Mouse (Mus musculus) heart, postnatal 4 days (tissue): ENCODE measurements around the gene Ror2. TPM values are rescaled to one million over a fixed set of nuclear protein-coding genes. Genes with fewer than 3 reads are reported as not detected.

Experiments used
- DNase-seq: peaks from one replicate; pipeline ENCODE4 v3.0.0; 2021
- total RNA-seq, 2 experiments: library from RNA; stranded (reverse); gene quantifications; 2 replicates each; pipeline ENCODE4 v1.2.3; 2021

The Ror2 gene
- total RNA-seq, 2 experiments from 2014 or later: 13.2 to 14.6 TPM

DNA sequence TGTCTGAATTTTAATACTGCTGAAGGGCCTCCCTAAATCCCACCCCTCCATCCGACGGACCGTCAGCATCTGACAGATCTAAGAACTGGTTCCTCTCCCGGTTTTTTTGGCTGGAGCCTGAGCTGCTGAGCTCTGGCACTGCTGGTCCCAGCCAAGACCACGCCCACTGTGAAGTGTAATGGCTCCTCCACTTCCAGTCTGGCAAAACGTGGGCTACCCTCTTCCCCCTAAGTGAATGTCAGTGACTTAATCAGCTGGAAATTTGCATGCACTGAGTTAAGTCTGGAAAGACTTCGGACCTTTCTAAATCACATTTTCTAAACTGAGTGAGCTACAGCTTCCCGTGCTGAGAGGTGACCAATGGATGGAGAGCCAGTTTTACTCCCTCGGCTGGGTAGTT, 52.5 kb downstream of the Ror2 start:
- DNase-seq: peak; percentile 65

GRCm38 (mm10) chr13:53232419-53232818, 53.5 kb downstream of the Ror2 start:
- no peak for DNase-seq

DNA sequence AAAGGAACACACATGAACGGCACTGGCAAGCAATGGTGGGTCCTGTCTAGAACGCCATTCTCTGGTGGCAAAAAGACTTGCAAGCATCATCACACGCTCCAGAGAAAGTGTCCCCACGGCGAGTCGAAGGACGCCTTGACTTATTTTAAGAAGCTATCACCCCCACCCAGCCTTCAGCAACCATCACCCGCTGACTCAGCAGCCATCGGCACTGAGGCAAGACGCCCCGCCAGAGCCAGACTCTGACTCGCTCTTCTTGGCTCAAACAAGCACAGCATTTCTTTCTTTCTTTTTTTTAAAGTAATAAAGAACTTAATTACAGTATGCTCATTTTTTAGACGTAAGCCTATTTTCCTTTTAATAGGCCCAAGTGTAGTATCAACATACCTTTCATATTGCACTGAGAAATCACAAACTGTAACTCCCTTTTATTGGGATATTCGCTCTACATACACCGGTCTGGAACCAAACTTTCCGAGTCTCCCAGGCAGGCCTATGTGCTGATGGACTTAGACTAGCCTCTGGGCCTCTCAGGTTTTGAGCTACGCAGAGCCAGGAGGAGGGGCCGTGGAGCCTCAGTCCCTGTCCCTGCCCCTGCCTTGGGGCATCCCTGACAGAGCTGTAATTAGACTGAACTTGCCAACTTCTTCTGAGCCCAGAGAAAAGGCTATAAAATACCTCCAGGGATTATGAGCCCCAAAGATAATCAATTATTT, 55.3 kb downstream of the Ror2 start:
- peak; percentile 56 for DNase-seq

DNA sequence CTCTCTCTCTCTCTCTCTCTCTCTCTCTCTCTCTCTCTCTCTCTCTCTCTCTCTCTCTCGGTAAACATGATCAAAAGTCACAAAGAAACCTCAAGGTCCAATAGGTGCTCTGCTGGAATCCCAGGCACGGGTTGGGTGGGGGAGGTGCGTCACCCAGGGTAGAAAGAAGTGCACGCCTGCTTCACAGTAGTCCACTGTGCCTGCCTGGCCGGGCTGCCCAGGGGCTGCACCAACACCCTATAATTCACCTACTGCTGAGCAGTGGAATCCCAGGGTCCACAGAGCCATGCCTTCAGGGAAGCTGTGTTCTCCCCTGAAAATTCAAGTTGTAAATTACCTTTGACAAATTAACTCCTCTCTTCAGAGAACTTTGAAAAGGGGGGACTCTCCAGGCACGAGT, 58.9 kb downstream of the Ror2 start:
- peak; percentile 55 for DNase-seq

GRCm38 (mm10) chr13:53226461-53226860, 59.5 kb downstream of the Ror2 start:
- DNase-seq: no peak

GRCm38 (mm10) chr13:53225925-53226324, 60.0 kb downstream of the Ror2 start:
- DNase-seq: no peak

DNA sequence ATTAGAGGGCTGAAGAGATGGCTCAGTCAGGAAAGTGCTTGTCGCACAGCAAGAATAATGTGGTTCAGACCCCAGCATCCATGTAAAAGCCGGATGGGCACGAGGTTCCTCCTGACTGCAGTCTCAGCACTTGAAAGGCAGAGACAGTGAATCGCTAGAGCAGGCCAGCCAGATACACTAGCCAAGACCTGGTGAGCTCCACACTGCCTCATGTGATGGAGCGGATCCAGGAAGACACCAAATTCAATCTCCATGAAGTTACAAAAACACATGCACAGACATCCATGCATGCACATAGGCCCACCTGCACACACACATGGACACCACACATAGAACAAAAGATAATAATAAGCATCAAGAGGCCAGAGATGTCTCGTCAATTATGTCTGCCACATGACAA, 64.7 kb downstream of the Ror2 start:
- DNase-seq: no peak

- no peak for DNase-seq
Observed at GRCm38 (mm10) chr13:53219889-53220288, 66.0 kb downstream of the Ror2 start.

GRCm38 (mm10) chr13:53219391-53219790, 66.5 kb downstream of the Ror2 start:
- no peak for DNase-seq

DNA sequence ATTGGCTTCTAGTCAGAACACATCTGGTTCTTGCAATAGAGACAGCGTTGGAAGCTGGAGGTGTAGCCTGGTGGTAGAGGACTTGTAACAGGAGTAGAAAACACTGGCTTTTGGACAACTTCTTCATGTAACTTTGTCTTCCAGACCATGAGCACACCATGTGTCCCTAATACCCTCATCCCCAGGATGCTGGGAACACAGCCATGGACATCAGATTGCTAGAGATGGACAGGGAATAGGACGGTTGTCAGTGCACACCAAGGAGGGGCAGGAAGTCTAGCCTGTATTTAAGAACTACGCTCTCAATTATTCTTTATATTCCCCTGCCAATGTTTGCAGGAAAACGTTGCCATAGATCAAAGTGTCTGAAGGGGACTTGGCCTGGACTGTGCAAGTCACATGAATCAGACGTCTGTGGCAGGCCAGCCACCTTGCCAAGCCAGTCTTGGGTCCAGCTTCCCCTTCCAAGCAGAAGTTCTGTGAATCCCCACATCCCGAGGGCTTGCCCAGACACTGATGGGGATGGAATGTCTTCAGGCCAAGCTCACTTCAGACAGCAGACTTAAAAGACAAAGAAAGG, 68.4 kb downstream of the Ror2 start:
- DNase-seq: no peak

DNA sequence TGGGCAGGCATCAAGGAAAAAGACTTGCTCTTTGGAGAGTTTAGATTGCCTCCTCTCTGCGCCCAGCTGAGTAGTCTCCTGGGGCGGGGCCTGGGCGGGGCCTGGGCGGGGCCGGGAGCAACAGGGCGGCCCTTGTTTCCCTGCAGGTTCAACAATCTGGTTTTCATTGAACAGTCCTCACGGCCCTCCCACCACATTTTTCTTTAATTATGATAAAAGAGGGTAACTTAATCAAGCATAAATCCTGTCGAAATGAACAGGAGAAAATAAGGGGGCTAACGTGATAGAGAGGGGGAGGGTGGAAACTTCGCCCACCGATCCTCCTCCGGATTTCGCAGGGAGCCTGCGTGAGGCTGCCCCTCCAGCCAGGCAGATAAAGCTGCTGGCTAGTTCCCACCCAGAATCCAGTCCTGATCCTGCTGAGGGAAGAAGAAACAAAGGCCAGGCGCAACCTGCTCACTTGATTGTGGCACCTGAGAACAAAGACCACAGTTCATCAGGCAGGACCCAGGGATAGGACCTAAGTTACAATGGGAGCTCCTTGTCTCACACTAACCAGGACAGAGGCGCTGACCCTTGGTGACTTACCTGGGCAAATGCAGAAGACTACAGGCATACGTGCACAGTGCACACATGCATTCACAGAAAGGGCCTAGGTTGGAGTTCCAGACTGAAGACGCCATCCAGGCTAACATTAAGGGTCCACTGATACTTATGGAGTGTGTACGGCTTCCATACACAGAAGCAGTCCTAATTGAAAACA, 73.8 kb downstream of the Ror2 start:
- DNase-seq: no peak

GRCm38 (mm10) chr13:53208556-53208955, 77.4 kb downstream of the Ror2 start:
- no peak for DNase-seq

DNA sequence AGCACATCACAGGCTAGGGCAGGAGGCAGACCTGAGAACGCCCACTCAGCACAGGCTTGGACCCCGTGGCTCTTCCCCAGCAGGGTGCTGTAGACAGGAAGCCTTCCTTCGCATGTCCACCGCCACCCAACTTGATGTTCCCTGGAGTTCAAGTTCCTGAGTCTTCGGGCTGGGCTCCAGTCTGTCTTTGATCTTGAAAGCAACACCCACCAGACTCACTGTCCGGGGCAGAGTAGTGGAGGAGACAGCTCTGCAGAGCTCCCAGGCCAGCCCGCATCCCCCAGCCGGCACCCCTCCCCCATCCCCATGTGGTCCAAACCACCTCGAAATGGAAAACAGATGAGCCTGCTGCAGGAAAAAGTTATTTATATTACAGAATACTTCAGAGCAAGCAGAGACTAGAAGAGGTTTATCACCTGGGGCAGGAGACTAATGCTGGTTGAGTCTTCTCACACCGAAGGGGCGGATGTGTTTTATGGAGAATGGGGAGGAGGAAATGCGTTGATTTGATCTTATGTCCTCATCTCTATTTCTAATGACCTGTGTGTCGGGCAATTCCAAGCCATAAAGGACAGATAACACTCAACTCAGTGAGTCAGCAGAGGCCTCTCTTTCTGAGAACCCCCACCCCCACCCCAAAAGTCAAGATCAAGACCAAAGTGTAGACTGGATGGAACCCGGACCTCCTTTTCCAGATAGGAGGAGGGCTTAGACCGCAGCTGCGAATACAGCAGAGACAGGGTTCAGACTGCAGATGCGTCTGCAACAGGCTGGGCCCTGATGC, 80.6 kb downstream of the Ror2 start:
- DNase-seq: peak; percentile 51

GRCm38 (mm10) chr13:53202439-53202830, 83.5 kb downstream of the Ror2 start:
- no peak for DNase-seq

GRCm38 (mm10) chr13:53201628-53202438, 84.1 kb downstream of the Ror2 start:
- peak; percentile 71 for DNase-seq

DNA sequence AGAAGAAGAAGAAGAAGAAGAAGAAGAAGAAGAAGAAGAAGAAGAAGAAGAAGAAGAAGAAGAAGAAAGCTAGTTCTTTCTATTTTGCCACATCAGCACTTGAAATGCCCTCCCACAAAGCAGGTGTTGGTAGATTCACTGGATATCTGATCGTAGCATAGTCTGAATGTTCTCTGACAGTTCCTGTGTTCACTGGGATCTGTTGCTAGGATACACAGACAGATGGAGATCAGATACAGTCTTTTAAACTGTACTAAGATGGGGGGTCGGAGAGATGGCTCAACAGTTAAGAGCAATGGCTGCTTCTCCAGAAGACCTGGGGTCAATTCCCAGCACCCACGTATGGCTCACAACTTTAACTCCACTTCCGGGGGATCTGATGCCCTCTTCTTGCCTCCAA, 85.8 kb downstream of the Ror2 start:
- DNase-seq: no peak

DNA sequence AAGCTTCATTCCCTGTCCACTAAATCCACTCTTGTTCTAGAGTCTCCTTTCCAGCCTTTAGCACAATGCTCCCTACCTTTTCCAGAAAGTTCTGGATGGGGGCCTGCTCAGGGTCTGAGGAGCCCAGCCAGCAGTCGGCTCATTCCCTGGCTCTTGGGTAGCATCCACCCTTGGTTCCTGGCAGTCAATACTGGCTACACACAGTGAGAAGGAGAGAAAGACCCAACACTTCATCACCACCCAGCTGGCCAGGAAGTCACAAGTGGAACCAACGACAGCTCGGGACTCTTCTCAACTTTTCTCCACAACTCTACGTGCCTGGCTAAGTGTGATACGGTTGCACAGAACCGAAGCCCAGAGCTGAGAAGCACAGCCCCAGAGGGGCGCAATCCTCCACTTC, 86.7 kb downstream of the Ror2 start:
- peak; percentile 11 for DNase-seq

DNA sequence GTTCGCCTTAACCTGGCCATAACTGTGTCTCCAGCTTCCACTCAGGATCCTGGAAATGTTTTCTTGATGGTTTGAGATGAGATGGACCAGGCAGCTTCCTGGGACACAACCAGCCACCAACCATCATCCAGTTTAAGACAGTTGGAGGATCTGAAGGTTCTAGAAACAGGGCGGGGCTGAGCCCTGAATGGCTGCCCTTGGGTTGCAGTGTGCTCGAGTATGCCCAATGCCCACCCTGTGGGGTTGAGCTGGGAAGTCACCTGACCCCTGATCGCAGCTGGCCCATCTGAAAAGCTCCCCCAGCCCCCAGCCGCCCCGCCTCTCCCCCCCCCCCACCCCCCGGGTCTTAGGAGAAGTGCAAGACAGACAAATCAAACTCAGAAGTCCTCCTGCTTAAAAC, 89.2 kb downstream of the Ror2 start:
- no peak for DNase-seq

DNA sequence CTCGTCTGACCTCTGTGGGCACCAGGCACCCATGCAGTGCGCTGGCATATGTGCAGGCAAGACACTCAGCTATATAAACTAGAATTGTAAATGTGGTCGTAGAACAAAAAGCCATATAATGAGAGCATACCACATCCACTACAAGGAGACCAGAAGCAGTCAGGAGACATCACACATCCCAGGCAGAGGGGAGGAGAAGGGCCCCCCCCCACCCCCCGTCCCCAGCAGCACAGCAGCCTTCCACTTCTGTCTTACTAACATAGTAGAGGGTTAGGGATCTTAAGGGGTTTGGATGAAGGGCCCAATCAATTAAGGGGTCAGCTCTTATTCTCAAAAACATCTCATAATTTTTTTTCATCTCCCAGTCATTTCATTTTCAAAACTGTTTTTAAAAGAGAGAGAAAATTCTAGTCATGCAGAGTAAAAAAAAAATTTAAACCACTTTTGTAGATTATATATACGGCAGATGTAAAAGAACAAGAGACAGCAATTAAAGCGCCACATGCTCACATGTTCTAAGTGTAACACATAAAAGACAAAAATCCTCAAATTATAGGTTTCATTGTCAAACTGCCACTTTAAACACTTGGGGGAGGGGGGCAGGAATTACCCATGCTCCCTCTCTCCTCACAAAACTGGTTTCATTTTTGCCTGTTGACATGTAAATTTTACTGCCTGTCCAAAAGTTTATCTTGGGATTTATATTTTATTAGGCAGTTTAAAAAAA, 89.8 kb downstream of the Ror2 start:
- no peak for DNase-seq

DNA sequence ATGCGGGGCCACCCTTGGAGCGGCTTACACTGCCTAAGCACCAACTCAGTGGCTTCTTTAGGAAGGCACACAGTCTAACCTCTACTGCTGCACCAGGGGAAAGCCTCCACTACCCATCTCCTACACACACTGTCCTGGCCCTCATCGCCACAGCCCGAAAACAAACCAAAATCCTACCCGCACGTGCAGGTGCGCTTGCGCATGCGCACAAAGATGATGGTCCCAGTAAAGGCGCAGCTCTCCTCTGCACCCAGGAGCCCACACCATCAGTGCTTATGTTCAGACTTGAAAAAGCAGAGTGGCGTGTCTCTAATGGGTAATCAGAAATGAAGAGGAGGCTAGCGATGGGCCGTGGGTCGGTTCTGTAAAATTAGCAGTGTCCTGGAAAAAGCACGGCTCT, 91.6 kb downstream of the Ror2 start:
- DNase-seq: no peak

DNA sequence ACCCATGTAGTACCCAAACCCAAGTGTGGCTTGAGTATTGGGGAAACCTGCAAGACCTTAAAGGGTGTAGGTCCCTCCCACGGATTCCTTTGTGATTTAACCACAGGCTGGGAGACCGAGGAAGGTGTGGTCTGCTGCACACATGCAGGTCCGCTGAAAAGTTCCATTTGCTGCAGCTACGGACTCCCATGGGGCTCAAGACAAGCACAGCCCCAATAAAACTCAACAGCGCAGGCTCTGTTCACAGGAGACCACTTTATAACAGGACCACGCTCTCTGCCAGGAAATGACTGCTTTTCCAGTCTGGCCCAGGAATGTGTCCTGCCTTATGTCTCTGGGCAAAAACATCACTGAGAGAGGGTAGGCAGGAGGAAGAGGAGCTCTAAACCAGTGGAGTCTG, 92.2 kb downstream of the Ror2 start:
- peak; percentile 39 for DNase-seq
